Mouse (Mus musculus) heart, embryonic 12.5 days (tissue): ENCODE results near the gene Phldb1. TPM values are rescaled to one million over a fixed set of nuclear protein-coding genes. Genes with fewer than 3 reads are reported as not detected.
A peak's percentile ranks its signal among the peaks of the same experiment; 100 is the strongest.

Source experiments
- ATAC-seq: fragments of 200-750 bp; cut with Nextera tagmentation; 2 replicates; pipeline ENCODE4 v1.8.0; 2017; ENCODE audit warnings: moderate TSS enrichment, moderate library complexity; ENCODE audit not compliant: insufficient number of reproducible peaks, low FRiP score
- H3K27ac ChIP-seq: fragments of 300-500 bp; sonication (generic); 2 replicates; pipeline ENCODE4 v1.5.1; 2016; ENCODE audit warnings: mild to moderate bottlenecking, moderate library complexity; ENCODE audit not compliant: poor library complexity, severe bottlenecking
- H3K27me3 ChIP-seq: fragments of 300-500 bp; sonication (generic); replicated peaks from 2 replicates; pipeline ENCODE4 v1.6.1; 2016; ENCODE audit warnings: mild to moderate bottlenecking, moderate library complexity
- H3K36me3 ChIP-seq: fragments of 300-500 bp; sonication (generic); 2 replicates; pipeline ENCODE4 v1.6.1; 2016; ENCODE audit warnings: mild to moderate bottlenecking, moderate library complexity
- H3K4me1 ChIP-seq: fragments of 300-500 bp; sonication (generic); replicated peaks from 2 replicates; pipeline ENCODE4 v1.6.1; 2016; ENCODE audit warnings: mild to moderate bottlenecking
- H3K4me2 ChIP-seq: fragments of 300-500 bp; sonication (generic); 2 replicates; pipeline ENCODE4 v1.6.1; 2016; ENCODE audit warnings: mild to moderate bottlenecking, moderate library complexity
- H3K4me3 ChIP-seq: fragments of 300-500 bp; sonication (generic); 2 replicates; pipeline ENCODE4 v1.5.1; 2016; ENCODE audit warnings: mild to moderate bottlenecking
- H3K9ac ChIP-seq: fragments of 300-500 bp; sonication (generic); 2 replicates; pipeline ENCODE4 v1.6.1; 2016; ENCODE audit warnings: mild to moderate bottlenecking, moderate library complexity
- H3K9me3 ChIP-seq: fragments of 300-500 bp; sonication (generic); replicated peaks from 2 replicates; pipeline ENCODE4 v1.6.1; 2016; ENCODE audit warnings: mild to moderate bottlenecking, moderate library complexity
- WGBS: fragments of 180-500 bp; shearing (Covaris S2); methylation state at CpG from one replicate; pipeline ENCODE4 v1.1.7; 2016; 5-methylcytosine and 5-hydroxymethylcytosine counted together
- polyA plus RNA-seq: library from polyadenylated mRNA; unstranded; fragments of >200 nt; fragmentation: Nextera tagmentation; extraction: Ambion mirVana; gene quantifications from 2 replicates; pipeline ENCODE4 v1.2.1, GENCODE M21; 2016

The Phldb1 gene
- polyA plus RNA-seq, 1 experiment from 2014 or later = 34.8 TPM

GRCm38 (mm10) chr9:44724665-44725064 is 10.3 kb downstream of the Phldb1 start:
- ATAC-seq = no peak
- Histone ChIP-seq H3K4me1 (peaks cover 68% of the 10 kb centered on the region), H3K4me3 (no peak overlapping the region), H3K27me3 (no peaks in the 10 kb centered on the region), H3K9ac (no peak overlapping the region), H3K36me3 (peaks cover 5% of the 10 kb centered on the region; the same call in 1 of the 2 replicates), H3K9me3 (no peaks in the 10 kb centered on the region), H3K4me2 (no peak overlapping the region), H3K27ac (no peak overlapping the region)
- WGBS = 74% methylated on average over 2 of the region's 2 CpGs

GRCm38 (mm10) chr9:44724223-44724622 is 10.8 kb downstream of the Phldb1 start:
- Histone ChIP-seq H3K4me2 (no peak overlapping the region), H3K9ac (no peak overlapping the region), H3K4me1 (peaks cover 72% of the 10 kb centered on the region), H3K36me3 (peaks cover 6% of the 10 kb centered on the region; the same call in 1 of the 2 replicates), H3K27ac (no peak overlapping the region), H3K9me3 (no peaks in the 10 kb centered on the region), H3K4me3 (no peak overlapping the region), H3K27me3 (no peaks in the 10 kb centered on the region)
- no peak for ATAC-seq
- 41% methylated on average over 6 of the region's 6 CpGs for WGBS

DNA sequence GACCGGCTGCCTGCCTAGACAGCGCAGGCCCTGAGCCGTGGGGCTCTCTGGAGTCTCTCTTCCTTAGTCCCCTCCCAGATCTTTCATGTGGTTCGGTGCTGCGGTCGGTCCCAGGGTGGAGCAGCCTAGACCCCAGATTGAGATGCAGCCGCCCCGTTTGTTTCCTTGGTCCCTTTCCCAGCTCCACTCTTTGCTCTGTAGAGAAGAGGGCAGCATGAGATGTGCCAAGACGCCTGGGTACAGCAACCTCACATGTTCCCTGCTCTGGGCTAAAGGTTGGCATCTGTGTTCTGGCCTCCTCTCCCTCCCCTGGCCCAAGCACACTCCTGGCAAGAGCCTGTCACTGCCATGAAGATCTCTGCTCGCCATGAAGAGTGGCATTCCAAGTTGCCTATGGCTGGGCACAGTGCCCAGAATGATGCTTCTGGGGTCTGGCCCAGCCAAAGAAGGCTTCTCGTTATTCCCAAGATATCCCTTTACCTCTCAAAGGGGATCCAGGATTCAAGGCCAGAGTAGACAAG is 11.4 kb downstream of the Phldb1 start:
- 50% methylated on average over 11 of the region's 11 CpGs for WGBS
- Histone ChIP-seq H3K27ac (peak overlapping the region; percentile 64), H3K27me3 (no peaks in the 10 kb centered on the region), H3K4me3 (no peak overlapping the region), H3K36me3 (peaks cover 7% of the 10 kb centered on the region; the same call in 1 of the 2 replicates), H3K4me1 (peaks cover 74% of the 10 kb centered on the region), H3K9ac (no peak overlapping the region; the same call in 1 of the 2 replicates), H3K9me3 (no peaks in the 10 kb centered on the region), H3K4me2 (no peak overlapping the region)
- no peak for ATAC-seq

DNA sequence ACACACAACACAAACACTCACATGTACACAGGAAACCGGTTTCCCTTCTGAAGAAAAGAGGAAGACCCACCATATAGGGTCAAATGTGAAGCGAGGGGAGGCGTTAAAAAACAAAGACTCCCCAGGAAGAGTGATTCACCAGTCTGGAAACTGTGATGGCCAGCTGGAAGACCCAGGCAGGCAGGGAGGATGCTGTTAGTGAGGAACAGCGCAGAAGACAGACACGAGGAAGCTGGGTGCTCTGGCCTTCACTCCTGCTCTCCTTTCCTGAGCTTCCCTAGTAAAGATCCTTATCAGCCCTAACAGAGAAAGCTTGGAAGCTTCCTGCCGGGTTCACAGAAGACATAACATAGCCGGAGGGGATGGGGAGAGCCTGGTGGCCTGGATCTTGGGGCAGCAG is 12.0 kb downstream of the Phldb1 start:
- Histone ChIP-seq H3K9me3 (no peaks in the 10 kb centered on the region), H3K36me3 (peaks cover 11% of the 10 kb centered on the region), H3K9ac (no peak overlapping the region), H3K27me3 (no peaks in the 10 kb centered on the region), H3K4me2 (no peak overlapping the region), H3K4me3 (no peak overlapping the region), H3K27ac (peak overlapping the region; percentile 64), H3K4me1 (peaks cover 74% of the 10 kb centered on the region)
- no peak for ATAC-seq
- 34% methylated on average over 7 of the region's 7 CpGs for WGBS

- 60% methylated on average over 7 of the region's 7 CpGs for WGBS
- H3K9ac ChIP-seq = no peak overlapping the region
- peak overlapping the region; percentile 64; the same call in 1 of the 2 replicates for H3K27ac ChIP-seq
Measured at GRCm38 (mm10) chr9:44722575-44722974, 12.4 kb downstream of the Phldb1 start.

GRCm38 (mm10) chr9:44721877-44722186 is 13.2 kb downstream of the Phldb1 start:
- Histone ChIP-seq H3K27me3 (no peaks in the 10 kb centered on the region), H3K27ac (peak overlapping the region; percentile 28; the same call in 1 of the 2 replicates), H3K4me1 (peaks cover 68% of the 10 kb centered on the region), H3K4me3 (peak overlapping the region; percentile 74; the same call in 1 of the 2 replicates), H3K4me2 (peak overlapping the region; percentile 85), H3K36me3 (peaks cover 23% of the 10 kb centered on the region), H3K9me3 (no peaks in the 10 kb centered on the region), H3K9ac (0 out of 2 replicates have a peak overlapping the region, but pooled peaks have one; percentile 79)
- ATAC-seq = peak; percentile 7; the same call in 1 of the 2 replicates
- WGBS = 48% methylated on average over 3 of the region's 3 CpGs

More at GRCm38 (mm10) chr9:44722575-44722974, 12.4 kb downstream of the Phldb1 start:
- Histone ChIP-seq H3K9me3 (no peaks in the 10 kb centered on the region), H3K36me3 (peaks cover 15% of the 10 kb centered on the region), H3K4me1 (peaks cover 74% of the 10 kb centered on the region), H3K4me2 (no peak overlapping the region), H3K27me3 (no peaks in the 10 kb centered on the region), H3K4me3 (no peak overlapping the region)
- ATAC-seq = no peak

DNA sequence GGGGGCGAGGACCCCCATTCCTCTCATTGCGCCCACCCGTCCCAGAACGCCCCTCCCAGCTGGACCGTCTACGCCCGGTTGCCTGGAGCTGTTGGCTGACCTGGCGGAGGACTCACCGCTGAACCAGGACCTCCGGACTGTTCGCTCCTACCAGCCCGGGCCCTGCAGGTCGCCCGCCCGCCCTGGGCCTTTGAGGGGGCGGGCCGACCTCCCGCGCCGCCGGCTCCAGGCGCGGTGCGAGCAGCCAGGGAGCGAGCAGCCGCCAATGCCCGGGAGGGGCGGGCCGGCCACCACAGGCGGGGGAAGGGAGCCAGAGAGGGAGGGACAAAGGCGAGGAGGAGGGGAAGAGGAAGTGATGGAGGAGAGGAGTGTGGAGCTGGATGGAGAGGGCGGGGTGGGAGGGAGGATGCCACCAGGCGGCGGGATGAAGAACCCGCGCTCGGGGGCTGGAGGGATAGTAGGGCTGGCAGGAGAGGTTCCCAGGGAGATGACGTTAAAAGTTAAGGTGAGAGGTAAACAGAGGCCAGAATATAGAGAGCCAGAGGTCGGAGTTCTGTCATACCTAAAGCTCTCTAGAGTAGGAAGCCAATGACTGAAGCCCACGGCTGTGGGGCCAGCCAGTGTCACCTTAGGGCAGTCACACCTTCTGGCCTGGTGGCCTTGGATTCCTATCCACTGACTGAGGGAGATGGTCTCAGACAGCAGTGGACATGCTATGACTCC is 13.7 kb downstream of the Phldb1 start:
- Histone ChIP-seq H3K4me2 (peak overlapping the region; percentile 85), H3K9me3 (no peaks in the 10 kb centered on the region), H3K36me3 (peaks cover 28% of the 10 kb centered on the region), H3K4me3 (peak overlapping the region; percentile 74), H3K4me1 (peaks cover 63% of the 10 kb centered on the region), H3K27ac (peak overlapping the region; percentile 63), H3K9ac (peak overlapping the region; percentile 79), H3K27me3 (no peaks in the 10 kb centered on the region)
- ATAC-seq = peak; percentile 84
- WGBS = under 1% methylated on average over 39 of the region's 40 CpGs

DNA sequence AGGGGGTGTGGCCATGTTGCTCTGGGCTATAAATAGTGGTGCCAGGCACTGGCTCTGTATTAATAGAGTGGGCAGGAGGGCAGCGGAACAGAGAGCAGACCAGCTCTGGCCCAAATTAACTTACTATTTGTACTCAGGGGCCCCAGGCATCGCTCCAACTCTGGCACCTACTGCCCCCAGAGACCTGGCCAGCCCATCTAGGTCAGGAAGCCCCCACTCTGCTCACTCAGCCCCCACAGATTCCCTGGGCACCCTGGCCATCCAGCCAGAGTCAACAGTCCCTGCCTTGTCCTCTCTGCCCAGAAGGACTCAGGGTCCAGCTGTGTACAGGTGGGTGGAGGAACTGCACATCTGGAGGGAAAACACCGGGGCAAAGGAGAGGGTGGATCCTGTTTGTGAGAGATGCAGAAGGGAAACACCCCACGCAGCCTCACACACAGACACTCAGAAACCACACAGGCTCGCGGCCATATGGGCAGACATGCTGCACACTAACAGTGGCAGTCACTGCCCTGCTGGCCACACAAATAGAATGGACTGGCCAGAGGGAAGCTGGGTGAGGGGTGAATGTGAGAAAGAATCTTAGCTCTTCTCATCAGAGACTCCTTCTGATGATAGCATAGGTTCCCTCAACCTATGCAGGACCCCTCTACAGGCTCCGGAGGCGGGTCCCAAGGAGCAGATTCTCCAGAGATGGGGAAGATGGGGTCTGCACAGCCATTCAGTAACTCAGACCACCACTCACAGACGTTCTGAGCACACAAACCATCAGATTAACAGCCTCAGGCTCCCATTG is 14.4 kb downstream of the Phldb1 start:
- Histone ChIP-seq H3K36me3 (peaks cover 31% of the 10 kb centered on the region), H3K4me1 (peaks cover 58% of the 10 kb centered on the region), H3K4me2 (peak overlapping the region; percentile 85), H3K27me3 (no peaks in the 10 kb centered on the region), H3K27ac (peak overlapping the region; percentile 63), H3K9ac (peak overlapping the region; percentile 79), H3K9me3 (no peaks in the 10 kb centered on the region), H3K4me3 (peak overlapping the region; percentile 74)
- ATAC-seq = peak; percentile 16; the same call in 1 of the 2 replicates
- WGBS = 17% methylated on average over 9 of the region's 9 CpGs

- ATAC-seq = no peak
- Histone ChIP-seq H3K4me2 (peak overlapping the region; percentile 85), H3K4me3 (peak overlapping the region; percentile 74), H3K9me3 (no peaks in the 10 kb centered on the region), H3K4me1 (peaks cover 50% of the 10 kb centered on the region), H3K36me3 (peaks cover 38% of the 10 kb centered on the region), H3K27me3 (no peaks in the 10 kb centered on the region), H3K9ac (0 out of 2 replicates have a peak overlapping the region, but pooled peaks have one; percentile 79), H3K27ac (no peak overlapping the region)
- 78% methylated on average over 8 of the region's 8 CpGs for WGBS
Measured at GRCm38 (mm10) chr9:44719632-44720357, 15.2 kb downstream of the Phldb1 start.

- H3K4me1 ChIP-seq = peaks cover 43% of the 10 kb centered on the region
- H3K9ac ChIP-seq = no peak overlapping the region
- 83% methylated on average over 12 of the region's 12 CpGs for WGBS
Measured at GRCm38 (mm10) chr9:44718937-44719631, 15.9 kb downstream of the Phldb1 start.

More at GRCm38 (mm10) chr9:44718937-44719631, 15.9 kb downstream of the Phldb1 start:
- H3K36me3 ChIP-seq = peaks cover 45% of the 10 kb centered on the region
- no peaks in the 10 kb centered on the region for H3K27me3 ChIP-seq
- no peaks in the 10 kb centered on the region for H3K9me3 ChIP-seq
- H3K4me2 ChIP-seq = no peak overlapping the region
- H3K27ac ChIP-seq = no peak overlapping the region
- no peak overlapping the region for H3K4me3 ChIP-seq
- no peak for ATAC-seq
